Comparison of ENCODE assay signal across 28 mouse cellular contexts in genomic region chr1:161258331-161258730, GRCm38 (mm10).
"Had no signal": no experiment of that assay in that cellular context is flagged by ENCODE, and none has a peak within 500 bp of the region (broad histone marks: within the 10 kb centered on the region; RNA-seq: fewer than 3 reads in every experiment).

No protein-coding gene starts in this region.

- ATAC-seq: forebrain, embryonic 13.5 days; forebrain, embryonic 14.5 days; forebrain, embryonic 15.5 days; forebrain, embryonic 16.5 days; forebrain, postnatal 0 days had no signal

- H3K9ac ChIP-seq: embryonic facial prominence, embryonic 12.5 days; embryonic facial prominence, embryonic 13.5 days; embryonic facial prominence, embryonic 15.5 days; forebrain, embryonic 12.5 days; forebrain, embryonic 13.5 days; forebrain, embryonic 15.5 days; forebrain, postnatal 0 days had no signal

- H3K4me2 ChIP-seq: embryonic facial prominence, embryonic 12.5 days; embryonic facial prominence, embryonic 13.5 days; embryonic facial prominence, embryonic 15.5 days; forebrain, embryonic 12.5 days; forebrain, embryonic 13.5 days; forebrain, embryonic 15.5 days had no signal

- DNase-seq: cerebellum, adult 2 months; cerebellum, adult 8-10 months; cerebellum, adult 9-10 months; cerebellum, adult 9-11 months; cerebellum, postnatal 10 days; cerebellum, postnatal 14 days; cerebellum, postnatal 25 days; cerebellum, postnatal 36 days; embryo, embryonic 11 days; forebrain, postnatal 0 days; gastrocnemius, adult 2 months; gastrocnemius, postnatal 10 days; gastrocnemius, postnatal 14 days; gastrocnemius, postnatal 25 days; gastrocnemius, postnatal 36 days; heart, adult 18-20 months; heart, adult 2 months had no signal

- H3K27ac ChIP-seq: embryonic facial prominence, embryonic 10.5 days; embryonic facial prominence, embryonic 12.5 days; embryonic facial prominence, embryonic 13.5 days; embryonic facial prominence, embryonic 15.5 days; forebrain, embryonic 10.5 days; forebrain, embryonic 12.5 days; forebrain, embryonic 13.5 days; forebrain, embryonic 15.5 days; gastrocnemius, adult 2 months; heart, adult 2 months had no signal

- H3K9me3 ChIP-seq: embryonic facial prominence, embryonic 10.5 days; embryonic facial prominence, embryonic 12.5 days; embryonic facial prominence, embryonic 13.5 days; embryonic facial prominence, embryonic 15.5 days; forebrain, embryonic 10.5 days; forebrain, embryonic 12.5 days; forebrain, embryonic 13.5 days; forebrain, embryonic 15.5 days had no signal

- H3K4me3 ChIP-seq: embryonic facial prominence, embryonic 10.5 days; embryonic facial prominence, embryonic 12.5 days; embryonic facial prominence, embryonic 13.5 days; embryonic facial prominence, embryonic 15.5 days; erythroblast, embryonic 14.5 days; forebrain, embryonic 10.5 days; forebrain, embryonic 12.5 days; forebrain, embryonic 13.5 days; forebrain, embryonic 15.5 days; gastrocnemius, adult 2 months; heart, adult 2 months had no signal

- H3K36me3 ChIP-seq: embryonic facial prominence, embryonic 10.5 days; embryonic facial prominence, embryonic 12.5 days; embryonic facial prominence, embryonic 13.5 days; embryonic facial prominence, embryonic 15.5 days; forebrain, embryonic 10.5 days; forebrain, embryonic 12.5 days; forebrain, embryonic 15.5 days had no signal

- H3K4me1 ChIP-seq: embryonic facial prominence, embryonic 12.5 days; embryonic facial prominence, embryonic 13.5 days; embryonic facial prominence, embryonic 15.5 days; forebrain, embryonic 12.5 days; forebrain, embryonic 15.5 days had no signal

- H3K27me3 ChIP-seq: embryonic facial prominence, embryonic 12.5 days; embryonic facial prominence, embryonic 13.5 days; embryonic facial prominence, embryonic 15.5 days; forebrain, embryonic 12.5 days; forebrain, embryonic 15.5 days had no signal
